Mouse (Mus musculus) spleen, embryonic (tissue): ENCODE measurements around the gene Phactr1.

Experiments used
- CTCF ChIA-PET: fragments of 350-600 bp; sonication (Branson Sonifier 250); formaldehyde crosslinking; loops from one replicate; lab custom pipeline; 2022; lab: Charles Lee

Phactr1 gene

DNA sequence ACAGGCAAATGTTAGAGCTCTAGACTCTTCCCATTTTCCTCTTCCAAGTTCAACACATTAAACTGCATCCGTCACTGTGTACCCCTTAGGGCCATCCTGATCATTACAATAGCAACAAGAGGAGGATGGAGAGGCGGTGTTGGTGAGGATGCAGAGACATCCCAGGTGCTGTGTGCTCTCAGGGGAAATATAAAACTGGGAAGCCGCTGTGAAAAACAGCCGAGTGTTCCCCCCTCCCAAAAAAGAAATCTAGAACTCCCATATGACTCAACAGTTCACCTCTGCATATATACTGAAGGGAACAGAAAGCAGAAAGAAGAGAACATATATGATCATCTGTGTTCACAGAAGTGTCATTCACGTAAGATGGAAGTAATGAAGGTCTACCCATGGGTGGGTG, 342.6 kb downstream of the Phactr1 start:
- CTCF ChIA-PET = no interaction called here

DNA sequence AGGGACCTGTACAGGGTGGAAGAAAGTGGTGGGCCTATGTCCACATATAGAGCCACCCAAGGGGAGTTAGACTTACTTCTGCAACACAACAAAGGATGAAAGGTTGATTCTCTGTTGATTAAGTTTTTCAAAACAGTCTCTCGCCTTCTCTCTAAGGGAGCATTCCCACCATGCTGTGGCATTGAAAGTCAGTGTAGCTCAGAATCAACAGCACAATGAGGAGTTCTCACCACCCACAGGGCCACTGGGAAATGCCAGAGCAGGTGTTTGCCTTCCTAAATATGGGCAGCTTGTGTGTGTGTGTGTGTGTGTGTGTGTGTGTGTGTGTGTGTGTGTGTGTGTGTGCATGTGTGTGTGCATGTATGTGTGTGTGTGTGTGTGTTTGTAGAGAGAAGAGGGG, 347.1 kb downstream of the Phactr1 start:
- CTCF ChIA-PET = no interaction called here

DNA sequence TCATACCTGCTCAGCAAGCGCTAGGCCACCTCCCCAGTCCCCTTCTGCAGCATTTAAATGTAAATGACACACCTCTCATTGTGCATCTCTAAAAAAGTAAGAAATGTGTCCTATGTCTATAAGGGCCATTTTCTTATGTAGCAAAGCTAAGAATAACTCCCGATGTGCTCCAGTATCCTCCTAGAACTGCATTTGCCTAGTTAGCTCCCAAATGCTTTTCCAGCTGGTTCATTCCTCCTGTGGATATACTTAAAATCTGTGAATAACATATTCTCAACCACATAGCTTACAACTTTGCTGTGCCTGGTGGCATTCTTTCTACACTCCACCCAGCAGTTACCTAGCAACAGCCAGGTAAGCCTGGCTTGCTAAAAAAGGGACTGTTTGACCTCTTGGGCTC, 349.8 kb downstream of the Phactr1 start:
- CTCF ChIA-PET = interaction anchor here (0.7 kb wide), 1 partner anchor 13 kb away, joined by 4 read pairs; no protein-coding TSS in a partner anchor

DNA sequence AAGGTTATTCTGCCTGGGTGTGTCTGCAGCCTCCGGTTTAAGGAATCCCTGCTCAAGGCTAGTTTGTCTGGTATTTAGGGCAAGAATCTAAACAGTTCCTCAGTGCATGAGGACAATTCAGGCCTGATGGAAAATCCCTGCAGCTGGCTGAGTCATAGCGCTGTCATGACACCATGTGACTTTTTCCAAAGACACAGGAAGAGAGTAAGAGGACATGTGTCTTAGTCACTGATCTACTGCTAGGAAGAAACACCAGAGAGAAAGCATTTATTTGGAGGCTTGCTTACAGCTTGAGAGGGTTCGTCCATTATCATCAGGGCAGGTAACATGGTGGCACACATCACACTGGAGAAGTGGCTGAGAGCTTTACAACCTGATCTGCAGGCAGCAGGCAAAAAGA, 352.0 kb downstream of the Phactr1 start:
- CTCF ChIA-PET = interaction anchor here (0.6 kb wide), 1 partner anchor 28 kb away, joined by 13 read pairs; no protein-coding TSS in a partner anchor

DNA sequence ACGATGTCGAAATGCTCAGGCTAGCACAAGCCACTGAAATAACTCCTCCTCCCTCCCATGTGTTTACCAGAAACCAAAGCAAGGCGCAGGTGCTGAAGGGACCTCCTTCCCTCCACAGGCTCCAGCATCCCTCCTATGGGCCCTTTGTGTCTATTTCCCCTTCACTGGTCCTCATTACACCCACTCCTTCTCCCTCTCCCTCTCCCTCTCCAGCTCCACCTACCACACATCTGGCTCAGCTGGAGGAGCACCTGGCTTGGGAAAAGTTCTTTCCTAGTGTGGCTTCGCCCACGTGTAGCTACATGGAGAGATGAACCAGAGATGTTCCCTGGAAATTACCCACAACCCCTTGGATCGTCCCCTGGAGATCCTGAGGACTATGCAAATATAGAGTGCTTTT, 356.1 kb downstream of the Phactr1 start:
- CTCF ChIA-PET = no interaction called here

DNA sequence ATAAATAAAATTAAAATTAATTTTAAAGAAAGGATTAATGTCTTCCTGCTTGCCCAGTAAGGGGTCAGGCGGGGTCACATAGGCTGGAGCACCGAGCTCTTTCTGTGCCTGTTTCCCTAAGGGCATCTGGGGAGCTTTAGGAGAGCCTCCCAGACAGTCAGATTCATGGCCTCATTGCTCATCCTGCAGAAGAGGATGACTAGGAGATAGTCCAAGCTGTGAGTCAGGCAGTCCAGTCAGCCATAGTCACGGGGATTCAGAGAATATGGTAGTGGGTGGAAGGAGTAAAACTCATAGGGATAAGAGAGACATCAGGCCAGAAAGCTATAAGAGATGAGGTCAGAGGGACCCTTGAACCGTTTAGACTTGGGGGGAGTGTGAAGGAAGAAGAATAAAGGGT, 362.3 kb downstream of the Phactr1 start:
- CTCF ChIA-PET = no interaction called here

DNA sequence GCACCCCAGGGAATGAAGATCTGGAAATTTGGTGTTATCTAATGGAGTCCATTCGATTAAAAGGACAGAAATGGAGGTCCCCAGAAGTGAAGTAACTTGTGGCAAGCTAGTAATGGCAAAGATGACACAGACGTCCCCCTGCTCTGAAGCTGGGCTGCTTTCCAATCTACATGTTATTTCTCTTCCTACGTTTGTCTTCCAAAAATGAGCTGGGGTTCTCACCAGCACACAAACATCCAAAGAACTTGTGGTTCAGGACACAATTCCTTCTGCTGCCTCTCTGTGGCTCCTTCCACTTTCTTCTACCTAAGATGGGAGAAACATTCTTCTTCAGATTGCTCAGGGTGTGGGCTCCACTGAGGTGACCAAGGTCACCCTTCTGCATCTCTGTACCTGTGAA, 368.1 kb downstream of the Phactr1 start:
- CTCF ChIA-PET = no interaction called here

DNA sequence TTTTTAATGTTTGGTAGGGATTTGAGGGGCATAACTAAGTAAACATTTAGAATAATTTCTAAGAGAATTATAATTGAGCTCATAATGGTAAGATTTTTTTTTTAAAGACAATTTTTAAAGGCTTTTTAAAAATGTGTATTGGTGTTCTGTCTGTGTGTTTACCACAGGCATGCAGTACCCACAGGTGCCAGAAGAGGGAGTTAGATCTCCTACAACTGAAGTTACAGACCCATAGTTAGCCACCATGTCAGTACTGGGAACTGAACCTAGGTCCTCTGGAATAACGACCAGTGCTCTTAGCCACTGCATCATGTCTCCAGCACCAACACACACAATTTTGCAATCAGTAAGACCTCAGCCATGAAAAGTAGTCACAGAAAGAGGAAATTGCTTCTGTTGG, 372.8 kb downstream of the Phactr1 start:
- CTCF ChIA-PET = no interaction called here

DNA sequence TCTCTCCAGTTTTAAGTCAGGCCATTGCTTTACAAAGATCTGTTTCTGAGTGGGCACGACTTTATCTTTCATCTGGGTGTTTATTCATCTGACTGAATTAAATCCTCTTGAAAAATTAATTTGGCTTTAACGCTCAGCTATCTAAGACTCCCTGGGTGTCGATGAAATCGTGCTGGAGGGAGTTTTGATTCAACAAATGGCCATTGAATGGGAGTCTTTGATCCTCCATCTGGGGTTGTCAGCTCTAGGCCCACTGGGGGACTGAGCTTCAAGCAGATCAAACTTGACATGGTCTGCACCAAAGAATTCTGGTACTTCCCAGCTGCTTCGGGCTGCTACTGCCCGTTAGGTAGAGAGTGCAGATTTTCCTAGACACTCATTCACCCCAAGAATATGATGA, 374.7 kb downstream of the Phactr1 start:
- CTCF ChIA-PET = no interaction called here

DNA sequence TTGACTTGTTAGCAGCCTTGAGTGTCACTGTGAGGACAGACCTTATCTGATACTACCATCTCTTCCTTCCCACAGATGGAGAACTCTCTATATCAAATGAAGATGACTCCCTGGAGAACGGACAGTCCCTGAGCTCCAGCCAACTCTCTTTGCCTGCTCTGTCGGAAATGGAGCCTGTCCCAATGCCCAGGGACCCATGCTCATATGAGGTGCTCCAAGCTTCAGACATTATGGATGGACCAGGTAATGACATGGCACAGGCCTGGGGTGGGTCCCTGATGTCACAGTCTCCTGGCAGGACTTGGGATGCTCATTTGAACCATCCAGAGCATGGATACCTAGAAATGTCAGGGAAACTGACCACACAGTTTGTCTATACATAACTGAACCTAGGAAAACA, 376.7 kb downstream of the Phactr1 start:
- CTCF ChIA-PET = no interaction called here

DNA sequence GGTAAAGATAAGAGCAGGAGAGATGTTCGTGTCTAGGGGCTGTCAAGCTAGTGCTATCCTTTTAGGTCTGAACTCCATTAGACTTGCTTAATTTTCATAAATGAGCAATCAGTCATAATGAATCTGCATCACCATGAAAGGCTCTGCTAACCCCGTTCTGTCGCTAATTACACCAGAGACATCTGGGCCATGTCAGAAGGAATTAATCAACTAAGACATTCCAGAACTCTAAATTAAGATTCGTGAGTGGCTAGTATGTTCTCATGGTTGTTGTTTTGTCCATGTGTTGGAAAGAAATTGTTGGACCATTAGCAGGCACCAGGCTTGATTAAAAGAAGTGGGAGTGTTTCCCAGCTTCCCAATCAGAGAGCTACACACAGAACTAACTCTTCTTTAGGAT, 382.9 kb downstream of the Phactr1 start:
- CTCF ChIA-PET = no interaction called here

DNA sequence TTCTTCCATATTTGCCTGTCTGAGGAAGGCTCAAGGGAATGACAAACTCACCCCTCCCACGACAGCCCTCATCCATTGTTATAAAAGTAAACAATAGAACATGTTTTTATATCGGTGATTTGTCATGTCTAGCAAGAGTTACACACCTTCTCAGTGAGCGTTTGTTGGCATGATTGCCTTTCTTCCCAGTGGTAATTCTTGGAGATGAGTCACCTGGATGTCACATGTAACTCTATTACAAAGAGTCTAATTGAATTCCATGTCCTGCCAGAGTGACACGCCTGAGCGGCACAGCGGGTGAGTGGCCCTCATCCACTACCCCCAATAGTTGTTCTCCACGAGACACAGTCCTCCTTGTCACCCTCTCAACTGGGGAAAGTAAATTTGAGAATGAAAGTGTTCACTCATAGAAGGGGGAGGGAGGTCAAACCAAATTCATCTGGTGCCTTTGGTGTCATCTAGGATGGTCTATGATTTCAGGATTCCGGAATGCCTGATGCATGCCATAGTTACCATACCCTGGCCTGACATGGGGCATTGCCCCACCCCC, 388.4 kb downstream of the Phactr1 start:
- CTCF ChIA-PET = no interaction called here

DNA sequence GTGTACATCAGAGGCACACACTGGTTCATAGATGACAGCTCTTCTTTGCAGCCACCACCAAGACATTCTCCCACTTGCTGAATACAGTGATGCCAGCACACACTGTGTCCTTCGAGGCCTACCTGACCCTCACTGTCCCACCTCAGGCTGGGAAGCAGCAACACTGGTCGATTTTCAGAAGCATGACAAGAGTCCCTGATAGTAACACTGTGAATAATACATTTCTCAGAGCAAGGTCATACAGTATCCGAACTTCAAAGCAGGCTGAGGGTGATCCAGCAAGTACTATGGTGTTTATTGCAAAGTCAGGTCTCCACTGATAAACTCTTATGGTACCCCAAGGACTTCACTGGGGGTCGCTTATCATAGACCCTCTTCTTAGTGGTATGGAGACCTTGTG, 390.1 kb downstream of the Phactr1 start:
- CTCF ChIA-PET = no interaction called here

DNA sequence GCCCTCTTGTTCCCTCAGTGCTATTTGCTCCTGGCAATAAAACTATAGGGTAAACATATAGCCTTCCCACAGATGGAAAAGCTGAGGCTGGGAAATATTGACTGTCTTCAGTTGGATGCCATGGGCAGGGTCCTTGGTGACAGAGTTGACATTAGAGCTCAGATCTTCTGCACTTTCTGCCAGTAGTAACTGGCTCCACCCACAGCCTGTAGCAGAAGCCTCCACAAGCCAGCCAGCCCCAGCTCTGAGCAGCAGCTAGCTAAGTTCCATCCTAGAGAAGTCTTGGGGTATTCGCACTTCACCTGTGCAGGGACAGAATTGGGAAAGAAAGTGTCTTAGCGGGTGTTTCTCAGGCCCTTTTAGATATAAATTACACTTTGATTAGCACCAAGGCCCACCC, 390.5 kb downstream of the Phactr1 start:
- CTCF ChIA-PET = no interaction called here

DNA sequence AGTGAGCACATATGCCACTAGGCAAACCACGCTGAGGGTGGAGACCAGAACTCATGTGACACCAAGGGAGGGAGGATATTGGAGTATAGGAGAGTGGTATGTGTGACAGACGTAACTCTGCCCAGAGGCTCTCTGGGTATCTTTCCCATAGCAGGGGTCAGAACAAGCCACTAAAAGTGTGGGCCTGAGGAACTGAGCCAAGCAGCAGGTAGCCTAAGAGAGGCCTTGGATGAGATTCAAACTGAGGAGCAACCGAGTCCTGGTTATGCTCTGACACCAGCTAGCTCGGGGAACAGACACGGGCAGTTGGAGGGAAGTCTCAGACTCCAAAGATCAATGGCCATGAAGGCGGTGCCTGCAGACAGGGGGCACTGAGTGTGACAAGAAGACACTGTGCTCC, 395.0 kb downstream of the Phactr1 start:
- CTCF ChIA-PET = no interaction called here

DNA sequence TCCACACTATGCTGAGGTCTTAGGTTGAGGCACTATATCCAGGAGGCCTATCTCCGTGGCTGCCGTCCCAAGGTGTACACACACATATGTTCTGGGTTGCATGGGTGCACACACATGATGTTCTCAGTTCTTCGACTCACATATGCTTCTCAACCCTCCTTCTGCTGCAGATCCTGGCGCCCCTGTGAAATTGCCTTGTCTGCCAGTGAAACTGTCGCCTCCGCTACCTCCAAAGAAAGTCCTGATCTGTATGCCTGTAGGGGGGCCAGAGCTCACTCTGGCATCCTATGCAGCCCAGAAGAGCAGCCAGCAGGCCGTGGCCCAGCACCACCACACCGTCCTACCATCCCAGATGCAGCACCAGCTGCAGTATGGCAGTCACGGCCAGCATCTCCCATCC, 397.1 kb downstream of the Phactr1 start:
- CTCF ChIA-PET = no interaction called here

DNA sequence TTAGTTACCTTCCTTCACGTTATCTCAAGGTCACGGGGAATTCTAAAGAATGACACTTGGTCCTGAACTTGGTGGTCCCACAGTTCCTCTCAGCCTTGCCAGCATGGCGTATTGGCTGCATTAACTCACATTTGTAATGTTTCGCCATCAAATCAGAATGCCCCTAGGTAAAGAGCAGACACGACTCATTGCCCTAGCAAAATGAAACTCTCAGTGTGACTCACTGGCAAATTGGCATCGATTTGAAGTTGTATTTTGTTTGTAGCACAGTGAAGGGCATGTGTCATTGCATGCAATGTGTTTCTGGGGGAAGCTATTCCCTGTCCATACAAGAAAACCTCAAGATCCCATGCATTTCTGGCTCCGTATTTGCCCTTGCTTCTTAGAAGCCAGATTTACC, 404.8 kb downstream of the Phactr1 start:
- CTCF ChIA-PET = no interaction called here

DNA sequence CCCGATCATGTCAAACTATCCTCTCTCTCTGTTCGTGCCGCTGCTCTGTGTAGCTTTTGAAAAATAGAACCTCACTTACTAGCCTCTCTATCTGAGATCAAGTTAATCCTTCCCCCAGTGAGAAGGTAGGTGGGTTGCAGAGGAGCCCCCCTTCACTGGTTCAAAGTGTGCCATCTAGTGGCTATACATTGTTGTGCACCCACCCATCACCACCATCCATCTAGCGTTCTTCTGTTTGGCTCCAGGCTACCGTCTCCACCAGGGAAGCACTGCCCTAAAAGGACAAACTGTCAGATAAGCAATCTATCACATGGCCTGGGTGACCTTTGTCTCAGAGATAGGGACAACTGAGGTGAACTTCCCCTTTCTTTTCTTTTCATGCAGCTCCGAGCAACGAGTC, 413.9 kb downstream of the Phactr1 start:
- CTCF ChIA-PET = no interaction called here

DNA sequence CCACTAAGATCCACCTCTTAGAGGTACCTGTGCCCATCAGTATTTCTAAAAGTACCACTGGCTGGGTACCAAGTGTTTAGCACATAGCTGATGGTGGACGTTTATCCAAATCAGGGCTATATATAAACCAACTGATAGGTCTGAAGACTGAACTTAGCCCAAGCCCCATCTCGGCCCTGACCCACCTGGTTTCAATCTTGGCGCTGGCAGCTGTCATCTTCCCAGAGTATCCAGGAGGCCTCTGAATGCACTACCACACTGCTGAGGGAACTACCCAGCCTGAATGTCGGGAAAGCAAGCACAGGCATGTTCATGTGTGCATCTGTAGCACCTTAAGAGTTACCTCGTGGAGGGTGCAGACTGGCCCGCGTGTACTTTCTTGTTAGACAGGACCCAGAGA, 422.5 kb downstream of the Phactr1 start:
- CTCF ChIA-PET = no interaction called here

DNA sequence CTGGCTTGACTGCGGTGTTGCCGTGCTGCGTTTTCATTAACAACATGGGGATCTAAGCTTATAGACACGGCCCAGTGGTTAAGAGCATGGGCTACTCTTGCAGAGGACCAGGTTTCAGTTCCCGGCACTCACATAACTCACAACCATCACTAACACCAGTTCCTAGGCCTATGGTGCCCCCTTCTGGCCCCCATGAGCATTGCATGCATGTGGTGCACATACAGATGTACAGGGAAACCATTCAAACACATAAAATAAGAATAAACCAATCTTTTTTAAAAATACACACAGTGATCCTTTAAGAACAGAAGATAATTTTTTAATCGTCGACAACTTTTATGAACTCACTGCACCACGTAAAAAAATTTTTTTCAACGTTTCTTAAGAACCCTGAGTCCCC, 424.1 kb downstream of the Phactr1 start:
- CTCF ChIA-PET = no interaction called here

DNA sequence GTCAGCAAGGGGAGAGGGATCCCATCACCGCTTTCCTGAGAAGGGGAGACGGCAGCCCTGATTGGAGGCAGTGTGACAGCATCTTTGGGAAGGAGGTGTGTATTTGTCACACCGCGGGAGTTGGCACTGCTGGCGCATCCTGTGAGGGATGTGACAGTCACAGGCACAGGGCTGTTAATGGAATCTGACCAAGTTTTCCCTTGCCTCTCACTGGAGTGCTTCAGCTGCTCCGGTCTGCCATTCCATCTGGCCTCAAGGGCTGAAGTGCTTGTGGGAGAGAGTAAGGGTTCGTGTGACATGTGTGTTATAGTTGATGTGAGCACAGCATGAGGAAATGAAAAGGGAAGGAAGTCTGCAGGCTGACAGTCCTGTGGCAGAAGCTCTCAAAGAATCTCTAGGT, 431.9 kb downstream of the Phactr1 start:
- CTCF ChIA-PET = no interaction called here

DNA sequence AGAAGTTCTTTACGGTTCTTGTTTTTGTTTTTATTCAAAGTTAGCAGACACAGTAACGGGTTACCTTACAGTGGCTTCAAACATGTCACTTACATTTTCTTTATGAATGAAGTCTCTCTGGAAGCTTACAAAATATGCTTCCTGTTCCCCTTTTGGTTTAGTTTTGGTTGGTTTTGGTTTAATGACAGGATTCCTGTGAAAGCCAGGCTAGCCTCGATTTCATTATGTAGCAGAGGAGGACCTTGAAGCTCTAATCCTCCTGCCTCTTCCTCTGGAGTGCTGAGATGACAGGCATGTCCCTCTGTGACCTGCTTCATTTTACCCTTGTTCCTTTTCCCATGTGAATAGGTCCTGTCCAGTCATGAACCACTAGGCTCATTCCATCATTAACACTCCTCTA, 432.3 kb downstream of the Phactr1 start:
- CTCF ChIA-PET = no interaction called here

DNA sequence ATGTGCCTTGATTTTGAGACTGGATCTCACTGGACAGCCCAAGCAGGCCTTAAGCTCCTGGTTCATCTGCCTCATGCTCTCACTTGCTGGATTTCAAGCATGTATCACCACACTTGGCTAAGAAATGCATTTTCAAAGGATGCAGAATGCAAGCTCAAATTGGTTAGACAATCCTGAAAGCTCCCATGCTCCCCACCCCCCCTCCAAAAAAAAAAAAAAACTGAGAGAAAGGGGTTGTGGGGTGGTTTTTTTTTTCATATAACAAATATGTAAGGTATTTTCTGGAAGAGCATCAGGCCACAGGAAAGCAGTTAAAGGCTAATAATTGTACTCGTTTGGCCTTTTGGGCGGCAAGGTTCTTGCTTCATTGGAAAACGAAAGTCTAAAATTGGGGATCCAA, 432.7 kb downstream of the Phactr1 start:
- CTCF ChIA-PET = no interaction called here

DNA sequence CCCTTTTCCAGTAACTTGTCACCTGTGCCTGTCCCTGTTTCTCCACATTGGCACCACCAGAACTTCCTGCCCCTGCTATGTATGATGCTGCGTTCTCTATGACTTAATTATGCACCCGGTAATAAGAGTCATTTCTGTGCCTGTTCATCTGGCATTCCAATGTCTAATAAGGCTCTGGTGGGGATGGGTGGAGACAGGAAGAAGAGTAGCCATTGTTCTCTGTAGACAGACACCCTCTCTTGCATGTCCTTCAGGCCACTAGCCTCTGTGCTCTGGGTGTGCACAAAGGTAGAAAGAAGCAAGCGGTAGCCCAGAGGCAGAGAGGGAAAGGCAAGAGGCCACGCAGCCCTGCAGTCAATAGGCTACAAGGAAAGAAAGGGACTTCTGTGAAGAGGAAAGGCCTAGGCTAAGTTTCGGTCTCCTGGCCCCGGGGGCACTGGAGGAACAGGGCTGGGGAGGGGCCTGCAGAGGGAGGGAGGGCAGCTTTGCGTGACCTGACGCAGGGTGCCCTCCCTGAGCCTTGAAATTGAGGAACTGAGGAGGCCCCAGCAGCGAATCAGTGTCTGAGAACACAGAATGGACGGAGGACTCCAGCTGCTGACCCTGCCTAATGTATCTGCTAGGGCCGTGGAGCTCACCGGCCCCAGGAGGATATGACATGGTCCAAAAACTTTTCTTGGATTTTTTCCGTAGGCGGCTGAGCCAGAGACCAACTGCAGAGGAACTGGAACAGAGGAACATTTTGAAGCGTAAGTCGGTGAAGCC, 442.1 kb downstream of the Phactr1 start:
- CTCF ChIA-PET = no interaction called here
